Mouse (Mus musculus): Measurements from ENCODE around the gene Olfr1535.

Olfr1535 gene

DNA sequence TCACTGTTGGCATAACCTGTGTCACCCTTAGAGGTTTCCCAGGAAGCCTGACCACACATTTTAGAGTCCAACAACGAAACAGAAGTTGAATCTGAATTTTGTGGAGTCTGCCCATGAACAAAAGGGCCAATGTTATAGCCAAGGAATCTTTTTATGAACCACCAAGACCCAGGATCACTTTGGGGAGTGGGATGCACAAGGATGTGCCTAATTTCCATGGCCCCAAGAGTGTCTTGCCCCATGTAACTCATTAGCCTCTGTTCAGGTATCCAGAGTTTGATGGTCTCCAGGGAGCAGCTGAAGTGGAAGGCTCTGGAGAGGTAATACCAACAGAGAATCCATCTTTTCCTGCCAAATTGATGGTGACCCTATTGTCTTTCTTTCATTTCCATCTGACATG is at the start of gene Olfr1535:
Olfr1535 (minus strand) TSS at position 101 of the 400 bp plus-strand sequence.
- DNase-seq: no peak

DNA sequence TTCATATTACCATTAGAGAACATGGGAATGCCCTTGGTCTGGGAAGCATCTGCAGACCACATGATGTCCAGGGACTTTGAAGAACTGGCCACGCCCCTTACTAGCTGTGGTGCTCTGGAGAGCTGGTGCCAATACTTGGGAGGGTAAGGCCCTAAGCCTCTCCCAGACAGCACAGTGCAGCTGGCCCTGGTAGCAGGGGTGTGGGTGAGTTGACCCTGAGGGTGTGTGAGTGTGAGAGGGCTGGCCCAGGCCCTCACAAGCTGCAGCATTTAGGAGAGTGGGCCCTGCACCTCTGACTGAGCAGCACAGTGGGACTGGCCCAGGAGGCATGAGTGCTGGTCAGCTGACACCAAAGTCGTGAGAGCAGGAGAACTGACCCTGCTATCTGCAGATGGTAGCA is 31.9 kb upstream of the Olfr1535 start:
- DNase-seq: no peak

DNA sequence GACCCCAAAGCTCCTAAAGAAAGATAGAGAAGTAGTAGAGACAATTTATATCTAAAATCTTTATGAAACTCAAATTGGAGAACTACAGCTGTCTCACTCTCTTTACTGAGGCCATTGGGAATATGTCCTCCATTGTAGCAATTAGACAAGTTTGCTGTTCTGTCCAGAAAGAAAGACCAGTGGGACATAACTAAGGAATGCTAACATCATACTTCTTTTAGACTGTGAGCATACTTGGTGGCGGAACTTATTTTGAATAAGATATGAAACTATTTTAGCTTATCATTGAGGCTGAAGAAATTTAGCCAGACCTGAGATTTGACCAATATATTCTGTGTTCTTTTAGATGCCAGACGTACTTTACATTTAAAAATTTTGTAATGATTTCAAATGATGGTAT is 22.0 kb upstream of the Olfr1535 start, which contains the start of gene Olfr1364:
Olfr1364 (minus strand) TSS at position 101 of the 400 bp plus-strand sequence.
- no peak for DNase-seq

DNA sequence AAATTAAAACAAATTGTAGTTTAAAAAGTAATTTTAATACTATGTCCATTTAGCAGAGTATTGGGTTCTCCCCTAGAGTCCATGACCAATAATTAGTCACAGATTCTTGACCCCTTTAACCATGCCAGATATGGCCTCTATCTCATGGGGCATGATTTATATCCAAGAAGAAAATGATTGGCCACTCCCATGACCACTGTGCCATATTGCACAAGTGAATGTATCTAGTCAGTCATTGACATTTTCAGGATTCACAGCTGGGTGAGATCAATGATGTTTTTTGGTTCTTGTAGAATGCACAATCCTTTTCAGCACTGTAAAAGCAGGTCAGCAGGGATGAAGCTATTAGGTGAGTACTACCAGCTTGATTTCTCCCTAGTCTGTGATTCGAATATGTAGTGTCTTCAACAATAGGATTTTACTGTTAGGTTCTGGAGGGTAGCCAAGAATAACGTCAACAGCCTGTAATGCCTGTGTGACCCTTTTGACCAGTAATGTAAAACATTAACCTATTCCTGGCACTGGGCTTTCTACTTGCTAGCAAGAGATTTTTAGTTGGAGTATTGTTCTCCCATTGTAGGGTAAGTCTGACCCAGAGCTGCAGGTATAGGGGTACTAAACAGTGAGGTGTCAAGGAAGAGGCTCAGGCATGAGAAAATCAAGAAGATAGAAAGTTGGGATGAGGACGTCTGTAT is 9.1 kb downstream of the Olfr1535 start:
- no peak for DNase-seq

DNA sequence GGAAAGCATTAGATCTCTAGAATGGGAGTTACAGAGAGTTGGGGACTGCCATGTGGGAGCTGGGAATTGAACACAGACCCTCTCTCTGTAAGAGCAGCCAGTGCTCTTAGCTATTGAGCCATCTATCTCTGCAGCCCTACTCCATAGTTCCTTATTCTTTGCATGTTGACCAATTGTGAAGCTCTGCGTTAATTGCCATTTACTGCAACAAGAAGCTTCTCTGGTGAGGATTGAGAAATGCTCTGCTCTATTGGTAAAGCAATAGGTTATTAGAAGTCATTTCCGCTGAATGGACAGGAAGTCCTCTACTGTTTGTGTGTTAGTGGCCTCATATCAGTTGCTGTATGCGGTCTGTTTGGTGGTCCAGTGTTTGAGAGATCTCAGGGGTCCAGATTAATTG is 10.2 kb downstream of the Olfr1535 start:
- no peak for DNase-seq

DNA sequence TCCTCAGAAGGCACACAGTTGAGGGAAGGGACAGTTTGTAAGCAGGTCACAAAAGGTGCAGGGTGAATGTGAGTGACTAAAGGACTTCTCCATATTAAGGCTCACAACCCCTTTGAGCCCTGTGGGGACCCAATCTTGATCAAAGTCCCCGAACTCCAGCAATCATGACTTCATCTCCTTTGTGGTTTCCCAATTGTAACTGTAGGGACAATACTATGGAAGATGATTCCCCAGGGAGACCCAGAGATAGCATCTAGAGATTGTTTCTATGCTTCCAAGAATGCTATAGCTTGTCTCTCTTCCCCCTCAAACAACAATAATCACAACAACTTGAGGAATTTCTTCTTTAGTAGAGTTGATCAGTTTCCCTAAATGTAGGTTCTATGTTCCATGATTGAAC is 17.0 kb downstream of the Olfr1535 start, which contains the start of gene Olfr1366:
Olfr1366 (minus strand) TSS at position 101 of the 400 bp plus-strand sequence.
- no peak for DNase-seq

DNA sequence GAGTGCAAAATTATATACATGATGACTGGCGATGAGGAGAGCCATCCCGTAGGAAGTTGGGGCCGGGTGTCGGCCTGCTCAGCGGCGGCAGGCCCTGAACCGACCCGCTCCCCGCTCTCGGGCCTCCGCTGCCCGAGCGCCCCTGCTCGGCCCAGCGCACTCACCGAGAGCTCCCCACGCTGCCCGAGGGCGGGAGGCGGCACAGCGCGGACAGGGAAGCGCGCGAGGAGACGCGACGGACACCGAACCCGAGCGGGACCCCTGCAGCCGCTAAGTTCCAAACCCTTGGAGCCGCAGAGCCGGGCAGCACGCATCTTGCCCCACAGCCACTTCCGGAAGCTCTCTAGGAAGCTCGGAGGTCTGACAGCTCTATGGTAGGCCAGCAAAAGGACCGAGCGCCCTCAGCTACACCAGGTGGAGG is 28.9 kb downstream of the Olfr1535 start, which contains the start of gene Zkscan8:
Zkscan8 (minus strand) TSS at position 340 of the 421 bp plus-strand sequence.
- DNase-seq: peak; percentile 83

DNA sequence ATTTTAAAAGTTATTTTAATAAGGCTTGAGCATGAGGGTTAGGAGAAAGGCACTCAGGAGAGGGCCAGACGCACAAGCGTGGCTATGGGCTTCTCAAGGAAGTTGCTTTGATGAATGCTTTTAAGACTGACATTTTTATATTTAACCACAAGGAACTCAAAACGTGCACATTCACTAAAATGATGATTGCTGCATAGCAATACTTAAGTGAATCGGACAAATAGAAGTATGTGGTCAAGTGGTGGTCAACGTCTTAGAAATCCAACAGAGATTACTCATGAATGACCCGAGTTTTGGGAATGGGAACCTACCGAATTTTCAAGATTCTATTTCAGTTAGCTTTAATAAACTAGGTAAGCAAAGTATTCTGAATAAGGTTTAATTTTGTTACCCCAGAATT is 29.6 kb downstream of the Olfr1535 start:
- DNase-seq: no peak

DNA sequence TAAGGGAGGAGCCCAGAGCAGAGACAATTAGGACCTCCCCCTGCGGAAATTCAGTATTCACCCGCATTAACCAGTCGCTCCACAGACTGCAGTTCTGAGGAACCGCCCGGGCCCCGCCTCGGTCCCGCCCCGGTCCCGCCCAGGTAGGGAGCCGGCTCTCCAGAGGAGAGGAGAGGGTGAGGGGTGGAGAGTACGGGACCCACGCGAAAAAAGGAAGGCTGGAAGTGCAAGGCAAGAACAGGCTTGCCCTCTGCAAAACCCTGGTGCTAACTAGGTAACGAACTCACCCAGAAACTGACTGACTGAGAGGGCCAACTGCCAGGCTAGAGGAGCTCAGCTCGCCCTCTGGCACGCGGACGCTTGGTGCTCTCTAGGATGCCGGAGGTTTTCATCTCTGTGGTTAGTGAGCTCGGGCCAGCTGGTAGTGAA is 53.5 kb downstream of the Olfr1535 start:
- peak; percentile 75 for DNase-seq

Data from layer of hippocampus, adult 9-11 months (tissue).